Mouse (Mus musculus) brown adipose tissue, adult 24 weeks (tissue): ENCODE measurements around the gene Trip12. TPM values are rescaled to one million over a fixed set of nuclear protein-coding genes. Genes with fewer than 3 reads are reported as not detected.

ENCODE experiments used
- H3K27ac ChIP-seq: fragments of 200-500 bp; replicated peaks from 2 replicates; pipeline ENCODE4 v1.5.1; 2012; ENCODE audit warnings: low read depth, mild to moderate bottlenecking, low read length
- H3K4me1 ChIP-seq: fragments of 200-500 bp; 2 replicates; pipeline ENCODE4 v1.6.1; 2012; ENCODE audit warnings: low read length, mixed read lengths; ENCODE audit not compliant: control insufficient read depth, insufficient read depth, insufficient read length
- H3K4me3 ChIP-seq: fragments of 200-500 bp; 2 replicates; pipeline ENCODE4 v1.5.1; 2012; ENCODE audit warnings: low read depth, mild to moderate bottlenecking, low read length, moderate library complexity; ENCODE audit not compliant: insufficient read depth
- polyA plus RNA-seq: library from polyadenylated mRNA; stranded (reverse); fragments of >200 nt; gene quantifications from 2 replicates; pipeline ENCODE4 v1.2.4, GENCODE M21; 2012; ENCODE audit not compliant: missing spikeins, insufficient read depth, insufficient read length

The Trip12 gene
- polyA plus RNA-seq, 1 experiment, result 70.1 TPM

- Histone ChIP-seq H3K4me3 (no peak overlapping the region), H3K4me1 (no peaks in the 10 kb centered on the region), H3K27ac (no peak overlapping the region)
Measured at GRCm38 (mm10) chr1:84694688-84695474, 145.4 kb downstream of the Trip12 start.

GRCm38 (mm10) chr1:84677910-84678309 lies 162.4 kb downstream of the Trip12 start:
- no peaks in the 10 kb centered on the region for H3K4me1 ChIP-seq
- H3K4me3 ChIP-seq, result no peak overlapping the region
- no peak overlapping the region for H3K27ac ChIP-seq

Other genes with a start within 250 kb of the Trip12 start
- not detected in 2 replicates for gene Dner, start 144.3 kb downstream of the Trip12 start, polyA plus RNA-seq
- 9.8 and 15.1 TPM in 2 replicates for gene Fbxo36, start 675 bp downstream of the Trip12 start, polyA plus RNA-seq
- gene Slc16a14, start 94.6 kb upstream of the Trip12 start, polyA plus RNA-seq, result not detected in 2 replicates